Mouse (Mus musculus): ENCODE results near the gene Gm13178. TPM values are rescaled to one million over a fixed set of nuclear protein-coding genes. Genes with fewer than 3 reads are reported as not detected.

Gm13178 gene
- not detected in 2 replicates for polyA plus RNA-seq (2016; fragmentation: Nextera tagmentation; extraction: Ambion mirVana)

DNA sequence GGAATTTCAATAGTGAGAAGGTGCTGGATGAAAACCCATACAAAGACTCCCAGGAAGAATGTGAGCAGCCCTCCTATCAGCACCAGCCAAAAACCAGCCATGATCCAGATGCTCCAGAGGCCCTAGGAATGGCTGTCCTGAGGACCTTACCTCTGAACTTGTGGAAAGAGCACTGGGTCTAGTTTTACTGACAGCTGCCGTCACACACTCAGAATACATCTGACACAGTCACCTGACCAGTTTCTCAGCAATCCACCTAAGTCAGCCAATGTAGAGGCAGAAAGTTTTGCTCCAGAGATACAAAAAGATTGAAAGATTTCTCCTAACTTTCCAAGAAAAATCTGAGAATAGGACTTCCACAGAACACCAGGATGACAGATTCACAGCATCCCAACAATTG, at the start of gene Gm13178:
Gene Gm13178, minus strand, starts transcription at position 101 of the 400 bp plus-strand sequence.
- H3K27me3 ChIP-seq (replicated peaks) = no peaks in the 10 kb centered on the region
- no peaks in the 10 kb centered on the region for H3K9me3 ChIP-seq (replicated peaks)
- no peaks in the 10 kb centered on the region for H3K4me1 ChIP-seq (replicated peaks)
- no peaks in the 10 kb centered on the region for H3K36me3 ChIP-seq
- no peak within 1 kb of the TSS for H3K4me2 ChIP-seq
- no peak within 1 kb of the TSS for H3K27ac ChIP-seq (ENCODE audit: poor library complexity, severe bottlenecking)
- no peak for ATAC-seq (ENCODE audit: insufficient number of reproducible peaks, low FRiP score)
- 76% methylated on average over 1 of the region's 1 CpGs for WGBS
- no peak within 1 kb of the TSS for H3K4me3 ChIP-seq
- no peak within 1 kb of the TSS for H3K9ac ChIP-seq

DNA sequence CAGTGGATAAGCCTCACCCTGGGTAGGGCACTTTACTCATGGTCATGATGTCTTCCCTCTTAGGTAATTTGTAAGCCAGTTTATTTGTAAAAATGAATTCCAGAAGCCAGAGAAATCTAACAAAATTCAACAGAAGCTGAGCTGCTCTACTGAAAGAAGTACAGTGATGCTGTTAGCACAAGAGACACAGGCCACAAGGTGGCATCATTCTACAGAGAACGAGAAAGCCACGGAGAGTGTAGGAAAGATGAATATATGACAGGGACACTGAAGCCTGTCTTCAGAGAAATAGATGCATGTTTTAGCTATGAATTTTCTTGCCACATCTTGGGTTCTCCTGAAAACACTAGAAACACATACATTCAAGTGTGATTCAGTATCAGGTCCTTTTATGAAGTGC, 44.5 kb upstream of the Gm13178 start:
- no peaks in the 10 kb centered on the region for H3K9me3 ChIP-seq (replicated peaks)
- H3K4me2 ChIP-seq = no peak overlapping the region
- no peak overlapping the region for H3K27ac ChIP-seq (ENCODE audit: poor library complexity, severe bottlenecking)
- ATAC-seq (ENCODE audit: insufficient number of reproducible peaks, low FRiP score) = no peak
- no peak overlapping the region for H3K4me3 ChIP-seq
- H3K27me3 ChIP-seq (replicated peaks) = no peaks in the 10 kb centered on the region
- no peaks in the 10 kb centered on the region for H3K4me1 ChIP-seq (replicated peaks)
- WGBS = 40% methylated on average over 2 of the region's 2 CpGs
- H3K36me3 ChIP-seq = no peaks in the 10 kb centered on the region
- H3K9ac ChIP-seq = no peak overlapping the region

- H3K27me3 ChIP-seq (replicated peaks) = no peaks in the 10 kb centered on the region
- ATAC-seq (ENCODE audit: insufficient number of reproducible peaks, low FRiP score) = no peak
- WGBS = 51% methylated on average over 1 of the region's 1 CpGs
Measured at GRCm38 (mm10) chr4:144749139-144749538, 27.9 kb upstream of the Gm13178 start.

GRCm38 (mm10) chr4:144719691-144720090, 1.5 kb downstream of the Gm13178 start:
- Histone ChIP-seq H3K9me3 (replicated peaks) (0 out of 2 replicates have a peak, but pooled peaks cover 2% of the 10 kb centered on the region), H3K9ac (no peak overlapping the region), H3K4me3 (no peak overlapping the region), H3K36me3 (no peaks in the 10 kb centered on the region), H3K4me1 (replicated peaks) (no peaks in the 10 kb centered on the region), H3K4me2 (no peak overlapping the region), H3K27ac (ENCODE audit: poor library complexity, severe bottlenecking) (no peak overlapping the region), H3K27me3 (replicated peaks) (no peaks in the 10 kb centered on the region)
- no peak for ATAC-seq (ENCODE audit: insufficient number of reproducible peaks, low FRiP score)
- WGBS = 72% methylated on average over 1 of the region's 1 CpGs

More at GRCm38 (mm10) chr4:144749139-144749538, 27.9 kb upstream of the Gm13178 start:
- H3K9me3 ChIP-seq (replicated peaks) = no peaks in the 10 kb centered on the region
- no peaks in the 10 kb centered on the region for H3K36me3 ChIP-seq
- H3K27ac ChIP-seq (ENCODE audit: poor library complexity, severe bottlenecking) = no peak overlapping the region
- no peaks in the 10 kb centered on the region for H3K4me1 ChIP-seq (replicated peaks)
- no peak overlapping the region for H3K4me2 ChIP-seq
- no peak overlapping the region for H3K9ac ChIP-seq
- no peak overlapping the region for H3K4me3 ChIP-seq

DNA sequence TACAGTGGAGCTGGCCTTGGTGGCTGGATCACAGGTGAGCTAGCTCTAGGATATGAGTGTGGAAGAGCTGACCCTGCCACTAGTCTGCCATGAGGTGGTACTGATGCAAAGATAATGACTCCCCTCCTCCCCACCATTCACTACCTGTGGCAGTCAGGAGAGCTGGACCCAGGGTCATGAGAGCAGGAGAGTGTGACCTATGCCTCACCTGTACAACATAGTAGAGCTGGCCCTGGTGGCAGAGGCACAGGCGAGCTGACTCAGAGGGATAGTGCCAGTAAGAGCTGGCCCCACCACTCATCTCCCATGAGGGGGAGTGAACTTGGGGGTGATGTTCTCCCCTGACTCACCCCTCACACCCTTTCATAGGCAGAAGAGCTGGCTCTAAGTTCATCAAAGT, 2.9 kb downstream of the Gm13178 start:
- WGBS = 56% methylated on average over 1 of the region's 1 CpGs
- Histone ChIP-seq H3K27me3 (replicated peaks) (no peaks in the 10 kb centered on the region), H3K4me2 (no peak overlapping the region), H3K4me3 (no peak overlapping the region), H3K9ac (no peak overlapping the region), H3K36me3 (no peaks in the 10 kb centered on the region), H3K9me3 (replicated peaks) (0 out of 2 replicates have a peak, but pooled peaks cover 2% of the 10 kb centered on the region), H3K4me1 (replicated peaks) (no peaks in the 10 kb centered on the region), H3K27ac (ENCODE audit: poor library complexity, severe bottlenecking) (no peak overlapping the region)
- ATAC-seq (ENCODE audit: insufficient number of reproducible peaks, low FRiP score) = no peak

- Histone ChIP-seq H3K9ac (no peak within 1 kb of the TSS), H3K27ac (ENCODE audit: poor library complexity, severe bottlenecking) (no peak within 1 kb of the TSS), H3K36me3 (no peaks in the 10 kb centered on the region), H3K4me1 (replicated peaks) (no peaks in the 10 kb centered on the region), H3K4me2 (no peak within 1 kb of the TSS), H3K27me3 (replicated peaks) (no peaks in the 10 kb centered on the region), H3K4me3 (no peak within 1 kb of the TSS), H3K9me3 (replicated peaks) (no peaks in the 10 kb centered on the region; the same call in 1 of the 2 replicates)
- WGBS = 34% methylated on average over 2 of the region's 2 CpGs
- ATAC-seq (ENCODE audit: insufficient number of reproducible peaks, low FRiP score) = no peak
Measured at GRCm38 (mm10) chr4:144686268-144686667, 34.9 kb downstream of the Gm13178 start, which contains the start of gene Gm436. Gene Gm436 (minus strand): TSS chr4:144686368.

Other genes with a start within 250 kb of the Gm13178 start
- gene 9430007A20Rik, start 201.6 kb downstream of the Gm13178 start, polyA plus RNA-seq (2016; fragmentation: Nextera tagmentation; extraction: Ambion mirVana) = not detected in 2 replicates
- gene Gm13124, start 156.3 kb downstream of the Gm13178 start, polyA plus RNA-seq (2016; fragmentation: Nextera tagmentation; extraction: Ambion mirVana) = not detected in 2 replicates
- gene Aadacl4, start 107.7 kb downstream of the Gm13178 start, polyA plus RNA-seq (2016; fragmentation: Nextera tagmentation; extraction: Ambion mirVana) = not detected in 2 replicates
- gene Gm436, start 35.0 kb downstream of the Gm13178 start, polyA plus RNA-seq (2016; fragmentation: Nextera tagmentation; extraction: Ambion mirVana) = not detected in 2 replicates
- gene Gm438, start 65.2 kb upstream of the Gm13178 start, polyA plus RNA-seq (2016; fragmentation: Nextera tagmentation; extraction: Ambion mirVana) = not detected in 2 replicates
- gene Dhrs3, start 171.4 kb upstream of the Gm13178 start, polyA plus RNA-seq (2016; fragmentation: Nextera tagmentation; extraction: Ambion mirVana) = 28.4 and 30.0 TPM in 2 replicates